Mouse (Mus musculus): ENCODE results near the gene Slc35b2.

Slc35b2 gene

GRCm38 (mm10) chr17:45584096-45584896 is 20.6 kb downstream of the Slc35b2 start:
- DNase-seq (ENCODE audit: low read depth, low spot score) = no peak

GRCm38 (mm10) chr17:45584939-45585678 is 21.4 kb downstream of the Slc35b2 start:
- no peak for DNase-seq (ENCODE audit: low read depth, low spot score)

- DNase-seq (ENCODE audit: low read depth, low spot score) = no peak
Measured at GRCm38 (mm10) chr17:45585725-45586448, 22.2 kb downstream of the Slc35b2 start.

GRCm38 (mm10) chr17:45586449-45586837 is 22.8 kb downstream of the Slc35b2 start:
- no peak for DNase-seq (ENCODE audit: low read depth, low spot score)

GRCm38 (mm10) chr17:45588370-45588769 is 24.7 kb downstream of the Slc35b2 start:
- no peak for DNase-seq (ENCODE audit: low read depth, low spot score)

- no peak for DNase-seq (ENCODE audit: low read depth, low spot score)
Measured at GRCm38 (mm10) chr17:45589236-45589635, 25.6 kb downstream of the Slc35b2 start.

GRCm38 (mm10) chr17:45589844-45590243 is 26.2 kb downstream of the Slc35b2 start:
- no peak for DNase-seq (ENCODE audit: low read depth, low spot score)

GRCm38 (mm10) chr17:45590410-45590809 is 26.7 kb downstream of the Slc35b2 start:
- no peak for DNase-seq (ENCODE audit: low read depth, low spot score)

GRCm38 (mm10) chr17:45591701-45592605 is 28.3 kb downstream of the Slc35b2 start:
- DNase-seq (ENCODE audit: low read depth, low spot score) = no peak

- no peak for DNase-seq (ENCODE audit: low read depth, low spot score)
Measured at GRCm38 (mm10) chr17:45592606-45593431, 29.1 kb downstream of the Slc35b2 start.

- peak; percentile 76 for DNase-seq (ENCODE audit: low read depth, low spot score)
Measured at GRCm38 (mm10) chr17:45593479-45593878, 29.8 kb downstream of the Slc35b2 start.

- DNase-seq (ENCODE audit: low read depth, low spot score) = no peak
Measured at GRCm38 (mm10) chr17:45594195-45594594, 30.5 kb downstream of the Slc35b2 start.

- no peak for DNase-seq (ENCODE audit: low read depth, low spot score)
Measured at GRCm38 (mm10) chr17:45594881-45595735, 31.4 kb downstream of the Slc35b2 start.

GRCm38 (mm10) chr17:45595736-45596390 is 32.2 kb downstream of the Slc35b2 start:
- no peak for DNase-seq (ENCODE audit: low read depth, low spot score)

- no peak for DNase-seq (ENCODE audit: low read depth, low spot score)
Measured at GRCm38 (mm10) chr17:45596631-45597396, 33.1 kb downstream of the Slc35b2 start.

GRCm38 (mm10) chr17:45597787-45598186 is 34.1 kb downstream of the Slc35b2 start:
- DNase-seq (ENCODE audit: low read depth, low spot score) = no peak

- DNase-seq (ENCODE audit: low read depth, low spot score) = no peak
Measured at GRCm38 (mm10) chr17:45598376-45598775, 34.7 kb downstream of the Slc35b2 start.

GRCm38 (mm10) chr17:45598891-45599290 is 35.2 kb downstream of the Slc35b2 start:
- DNase-seq (ENCODE audit: low read depth, low spot score) = no peak
